Mouse (Mus musculus) heart, embryonic 11.5 days (tissue): ENCODE measurements around the gene Gm21992. TPM values are rescaled to one million over a fixed set of nuclear protein-coding genes. Genes with fewer than 3 reads are reported as not detected.

Source experiments
- ATAC-seq: fragments of 200-750 bp; cut with Nextera tagmentation; replicated peaks from 2 replicates; pipeline ENCODE4 v1.8.0; 2017; ENCODE audit warnings: moderate library complexity; ENCODE audit not compliant: insufficient number of reproducible peaks, low FRiP score, low TSS enrichment
- H3K27ac ChIP-seq: fragments of 300-500 bp; sonication (generic); 2 replicates; pipeline ENCODE4 v1.5.1; 2014; ENCODE audit warnings: mild to moderate bottlenecking, low read depth, low read length
- H3K27me3 ChIP-seq: fragments of 300-500 bp; sonication (generic); 2 replicates; pipeline ENCODE4 v1.6.1; 2014; ENCODE audit warnings: mild to moderate bottlenecking, low read length, mixed read lengths; ENCODE audit not compliant: control insufficient read depth, insufficient read depth
- H3K36me3 ChIP-seq: fragments of 300-500 bp; sonication (generic); 2 replicates; pipeline ENCODE4 v1.6.1; 2014; ENCODE audit warnings: mild to moderate bottlenecking, low read length, moderate library complexity, mixed read lengths; ENCODE audit not compliant: control insufficient read depth, insufficient read depth
- H3K4me1 ChIP-seq: fragments of 300-500 bp; sonication (generic); 2 replicates; pipeline ENCODE4 v1.6.1; 2014; ENCODE audit warnings: low read length; ENCODE audit not compliant: control insufficient read depth, insufficient read depth
- H3K4me2 ChIP-seq: fragments of 300-500 bp; sonication (generic); 2 replicates; pipeline ENCODE4 v1.6.1; 2014; ENCODE audit warnings: mild to moderate bottlenecking, moderate library complexity
- H3K4me3 ChIP-seq: fragments of 300-500 bp; sonication (generic); 2 replicates; pipeline ENCODE4 v1.5.1; 2014; ENCODE audit warnings: low read depth, low read length
- H3K9ac ChIP-seq: fragments of 300-500 bp; sonication (generic); 2 replicates; pipeline ENCODE4 v1.6.1; 2014; ENCODE audit warnings: mild to moderate bottlenecking, low read depth, low read length, moderate library complexity
- H3K9me3 ChIP-seq: fragments of 300-500 bp; sonication (generic); replicated peaks from 2 replicates; pipeline ENCODE4 v1.6.1; 2016; ENCODE audit warnings: low read length; ENCODE audit not compliant: control insufficient read depth
- WGBS: fragments of 180-500 bp; shearing (Covaris S2); extraction: QIAGEN DNeasy Blood & Tissue Kit; methylation state at CpG from one replicate; pipeline ENCODE4 v1.1.7; 2014; ENCODE audit not compliant: insufficient replicate concordance; 5-methylcytosine and 5-hydroxymethylcytosine counted together
- polyA plus RNA-seq: library from polyadenylated mRNA; unstranded; fragments of >200 nt; fragmentation: Nextera tagmentation; extraction: Ambion mirVana; gene quantifications from 2 replicates; pipeline ENCODE4 v1.2.1, GENCODE M21; 2014

Gene Gm21992
- polyA plus RNA-seq, 1 experiment from 2014 or later, result 24.0 TPM

- Histone ChIP-seq H3K27me3 (peaks cover 47% of the 10 kb centered on the region), H3K9me3 (no peaks in the 10 kb centered on the region), H3K9ac (no peak overlapping the region), H3K36me3 (no peaks in the 10 kb centered on the region), H3K4me1 (no peaks in the 10 kb centered on the region), H3K4me3 (no peak overlapping the region), H3K27ac (no peak overlapping the region), H3K4me2 (no peak overlapping the region)
- no peak for ATAC-seq
- 16% methylated on average over 5 of the region's 5 CpGs for WGBS
Measured at GRCm38 (mm10) chr19:4719351-4719764, 92.1 kb downstream of the Gm21992 start.

DNA sequence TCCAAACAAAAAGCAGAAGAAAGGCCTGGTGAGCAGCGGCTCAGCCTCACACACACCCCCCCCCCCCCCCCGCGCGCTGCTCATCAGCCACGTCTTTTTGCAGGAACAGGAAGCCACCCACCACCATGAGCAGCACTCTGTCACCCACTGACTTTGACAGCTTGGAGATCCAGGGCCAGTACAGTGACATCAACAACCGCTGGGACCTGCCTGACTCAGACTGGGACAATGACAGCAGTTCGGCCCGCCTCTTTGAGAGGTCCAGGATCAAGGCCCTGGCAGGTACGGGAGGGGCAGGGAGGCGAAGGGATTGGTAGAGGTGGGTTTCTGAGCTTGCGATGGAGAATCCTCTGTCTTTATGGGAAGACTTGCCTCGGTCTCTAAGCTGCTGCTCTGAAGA, 92.7 kb downstream of the Gm21992 start:
- Histone ChIP-seq H3K36me3 (no peaks in the 10 kb centered on the region), H3K9ac (no peak overlapping the region), H3K27me3 (peaks cover 54% of the 10 kb centered on the region), H3K4me1 (no peaks in the 10 kb centered on the region), H3K4me2 (no peak overlapping the region), H3K9me3 (no peaks in the 10 kb centered on the region), H3K4me3 (no peak overlapping the region), H3K27ac (no peak overlapping the region)
- WGBS, result 17% methylated on average over 12 of the region's 12 CpGs
- no peak for ATAC-seq

GRCm38 (mm10) chr19:4717281-4717680, 94.1 kb downstream of the Gm21992 start:
- peaks cover 68% of the 10 kb centered on the region for H3K27me3 ChIP-seq
- ATAC-seq, result no peak
- no peak overlapping the region for H3K4me2 ChIP-seq
- no peak overlapping the region for H3K27ac ChIP-seq
- WGBS, result 80% methylated on average over 2 of the region's 2 CpGs
- no peaks in the 10 kb centered on the region for H3K36me3 ChIP-seq
- no peak overlapping the region for H3K9ac ChIP-seq
- H3K4me3 ChIP-seq, result no peak overlapping the region
- no peaks in the 10 kb centered on the region for H3K9me3 ChIP-seq
- peaks cover 3% of the 10 kb centered on the region; the same call in 1 of the 2 replicates for H3K4me1 ChIP-seq

GRCm38 (mm10) chr19:4716756-4717155, 94.7 kb downstream of the Gm21992 start:
- Histone ChIP-seq H3K9me3 (no peaks in the 10 kb centered on the region), H3K27ac (no peak overlapping the region), H3K9ac (no peak overlapping the region), H3K4me3 (no peak overlapping the region), H3K4me2 (no peak overlapping the region), H3K4me1 (peaks cover 3% of the 10 kb centered on the region; the same call in 1 of the 2 replicates), H3K27me3 (peaks cover 71% of the 10 kb centered on the region), H3K36me3 (no peaks in the 10 kb centered on the region)
- WGBS, result 87% methylated on average over 14 of the region's 14 CpGs
- no peak for ATAC-seq

- peaks cover 70% of the 10 kb centered on the region for H3K27me3 ChIP-seq
- WGBS, result 54% methylated on average over 3 of the region's 3 CpGs
- no peaks in the 10 kb centered on the region for H3K9me3 ChIP-seq
- H3K4me1 ChIP-seq, result peaks cover 3% of the 10 kb centered on the region; the same call in 1 of the 2 replicates
- H3K9ac ChIP-seq, result no peak overlapping the region
- no peak for ATAC-seq
- no peak overlapping the region for H3K27ac ChIP-seq
- no peak overlapping the region for H3K4me2 ChIP-seq
- H3K4me3 ChIP-seq, result no peak overlapping the region
- no peaks in the 10 kb centered on the region for H3K36me3 ChIP-seq
Measured at GRCm38 (mm10) chr19:4713886-4714285, 97.5 kb downstream of the Gm21992 start.

DNA sequence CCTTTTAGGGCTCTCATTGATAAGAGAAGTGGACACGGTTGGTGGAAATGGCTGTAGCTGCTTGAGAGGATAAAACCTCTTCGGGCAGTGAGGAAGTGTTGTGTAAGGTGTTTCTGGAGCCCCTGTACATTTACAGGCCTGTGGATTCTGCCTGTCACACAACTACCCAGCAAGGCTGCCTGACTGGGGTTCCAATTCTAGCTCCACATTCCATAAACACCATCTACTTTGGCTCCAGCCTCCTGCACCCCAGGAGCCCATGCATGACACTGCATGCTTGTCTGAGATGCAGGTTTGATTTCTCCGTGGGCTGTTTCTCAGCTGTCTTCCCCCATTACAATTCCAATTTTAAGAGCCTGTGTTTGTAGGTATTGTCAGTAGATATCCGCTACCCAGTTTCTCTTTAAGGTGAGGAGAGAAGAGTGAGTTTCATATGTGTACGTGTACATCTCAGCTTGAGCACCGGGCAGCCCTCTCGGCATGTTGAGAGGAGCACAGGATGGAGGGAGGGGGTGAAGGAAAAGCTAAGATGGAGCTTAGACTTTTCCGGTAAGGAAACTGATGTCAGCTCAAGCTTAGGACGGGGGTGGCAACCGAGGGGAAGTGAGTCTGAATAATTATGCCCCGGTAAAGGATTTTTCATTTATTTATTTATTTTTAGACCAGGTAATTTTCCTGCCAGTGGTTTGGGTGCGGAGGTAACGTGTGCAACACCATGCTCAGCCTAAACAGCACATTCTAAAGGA, 98.5 kb downstream of the Gm21992 start:
- Histone ChIP-seq H3K27me3 (peaks cover 69% of the 10 kb centered on the region), H3K4me2 (peak overlapping the region; percentile 98), H3K4me1 (peaks cover 3% of the 10 kb centered on the region; the same call in 1 of the 2 replicates), H3K9ac (0 out of 2 replicates have a peak overlapping the region, but pooled peaks have one; percentile 56), H3K9me3 (no peaks in the 10 kb centered on the region), H3K27ac (no peak overlapping the region), H3K4me3 (peak overlapping the region; percentile 63), H3K36me3 (no peaks in the 10 kb centered on the region)
- 32% methylated on average over 13 of the region's 13 CpGs for WGBS
- no peak for ATAC-seq

GRCm38 (mm10) chr19:4712156-4712780, 99.1 kb downstream of the Gm21992 start:
- H3K4me3 ChIP-seq, result peak overlapping the region; percentile 63
- WGBS, result under 1% methylated on average over 60 of the region's 60 CpGs
- H3K9me3 ChIP-seq, result no peaks in the 10 kb centered on the region
- peaks cover 66% of the 10 kb centered on the region for H3K27me3 ChIP-seq
- no peaks in the 10 kb centered on the region for H3K36me3 ChIP-seq
- 0 out of 2 replicates have a peak overlapping the region, but pooled peaks have one; percentile 56 for H3K9ac ChIP-seq
- ATAC-seq, result no peak
- H3K4me2 ChIP-seq, result peak overlapping the region; percentile 98
- peaks cover 3% of the 10 kb centered on the region; the same call in 1 of the 2 replicates for H3K4me1 ChIP-seq
- no peak overlapping the region for H3K27ac ChIP-seq

- Histone ChIP-seq H3K4me3 (peak overlapping the region; percentile 63), H3K4me1 (peaks cover 3% of the 10 kb centered on the region; the same call in 1 of the 2 replicates), H3K9me3 (no peaks in the 10 kb centered on the region), H3K27me3 (peaks cover 63% of the 10 kb centered on the region), H3K27ac (no peak overlapping the region), H3K36me3 (no peaks in the 10 kb centered on the region), H3K4me2 (peak overlapping the region; percentile 98), H3K9ac (0 out of 2 replicates have a peak overlapping the region, but pooled peaks have one; percentile 56)
- under 1% methylated on average over 61 of the region's 65 CpGs for WGBS
- ATAC-seq, result no peak
Measured at GRCm38 (mm10) chr19:4711601-4712155, 99.7 kb downstream of the Gm21992 start.
